Mouse (Mus musculus) kidney, adult 9 months (tissue): ENCODE measurements around the gene Csmd2.
"Not testable (repeated sequence)": the region's sequence is repeated elsewhere in the genome, so short reads cannot be mapped to it uniquely, and the experiment has no call there.

Experiments
- DNase-seq: peaks from one replicate; pipeline ENCODE4 v3.0.0; 2022

Csmd2 gene

DNA sequence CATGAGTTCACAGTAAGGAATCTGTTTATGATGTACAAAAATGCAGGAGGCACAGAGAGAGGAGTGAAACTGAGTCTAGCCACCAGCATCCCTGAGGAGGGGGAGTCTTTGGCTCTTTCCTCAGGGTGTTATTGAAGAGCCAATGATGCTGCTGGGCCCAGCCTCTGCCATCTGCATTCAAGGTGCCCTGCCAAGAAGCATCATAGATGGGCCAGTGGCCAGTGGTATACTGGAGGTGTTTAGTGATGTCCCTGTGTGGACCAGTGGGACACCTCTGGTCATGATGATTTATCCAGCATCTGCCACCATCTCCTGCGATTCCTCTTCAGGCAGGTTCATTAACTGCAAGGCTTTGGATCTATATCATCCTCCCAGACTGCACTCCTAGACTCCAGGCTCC, 61.1 kb downstream of the Csmd2 start:
- DNase-seq: no peak

DNA sequence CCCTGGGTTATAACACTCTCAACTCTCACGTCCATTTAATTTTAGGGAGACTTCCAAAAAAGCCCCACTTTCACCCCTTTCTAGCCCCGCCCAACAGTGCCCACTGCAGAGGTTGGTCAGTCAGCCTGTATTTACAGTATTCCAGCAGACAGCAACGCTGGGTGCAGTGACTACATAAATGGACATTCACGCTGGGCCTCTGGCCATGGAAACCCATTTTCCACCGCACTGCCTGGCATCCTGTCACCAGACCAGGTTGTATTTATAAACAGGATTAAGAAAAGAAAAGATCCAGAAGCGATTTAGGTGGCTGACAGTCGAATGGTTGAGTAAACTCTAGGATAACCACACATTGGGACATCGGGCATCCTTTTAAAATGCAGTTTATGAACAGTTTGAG, 65.0 kb downstream of the Csmd2 start:
- DNase-seq: no peak

GRCm38 (mm10) chr4:128061274-128061673, 73.6 kb downstream of the Csmd2 start:
- not testable (repeated sequence) for DNase-seq

DNA sequence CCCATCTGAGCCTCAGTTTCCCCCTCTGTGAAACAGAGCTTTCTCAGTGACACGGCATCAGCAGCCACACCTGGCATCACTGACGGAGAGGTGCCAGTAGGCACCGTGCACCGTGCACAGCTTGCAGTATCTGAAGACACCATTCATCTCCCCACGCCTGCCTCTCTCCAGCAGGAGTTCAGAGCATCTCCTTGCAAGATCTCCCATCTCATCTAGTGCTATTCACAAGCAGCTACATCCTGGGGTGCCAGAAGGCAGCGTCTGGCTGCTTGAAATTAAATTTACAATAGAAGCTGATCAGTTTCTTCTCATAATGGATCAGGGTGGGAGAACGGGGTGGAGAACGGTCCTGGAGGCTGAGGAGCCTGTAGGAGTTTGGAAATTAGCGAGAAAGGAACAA, 79.5 kb downstream of the Csmd2 start:
- no peak for DNase-seq

- DNase-seq: no peak
Observed at GRCm38 (mm10) chr4:128084466-128084865, 96.8 kb downstream of the Csmd2 start.

GRCm38 (mm10) chr4:128085096-128085495, 97.4 kb downstream of the Csmd2 start:
- no peak for DNase-seq

DNA sequence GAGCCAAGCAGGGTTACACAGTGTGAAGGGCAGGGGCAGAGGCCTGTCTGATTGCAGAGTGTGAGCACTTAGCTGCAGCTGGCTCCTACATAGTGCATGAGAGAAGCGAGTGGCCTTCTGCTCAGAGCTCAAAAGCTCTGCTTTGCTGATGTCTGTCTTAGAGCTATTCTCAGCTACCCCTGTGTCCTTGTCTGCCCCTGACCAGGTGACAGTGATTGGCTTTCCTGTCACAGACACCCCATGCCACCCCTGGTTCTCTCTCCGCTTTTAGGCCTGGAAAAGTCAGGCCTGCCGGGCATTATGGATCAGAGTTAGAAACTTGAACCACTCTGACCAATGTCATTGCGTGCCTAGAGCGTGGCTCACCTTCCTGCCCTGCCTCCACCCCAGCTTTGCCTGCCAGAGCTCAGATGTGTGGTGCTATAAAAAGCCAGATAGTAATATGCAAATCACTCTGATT, 99.5 kb downstream of the Csmd2 start:
- no peak for DNase-seq

- DNase-seq: no peak
Observed at GRCm38 (mm10) chr4:128087704-128088103, 100.0 kb downstream of the Csmd2 start.

- DNase-seq: no peak
Observed at GRCm38 (mm10) chr4:128088264-128088663, 100.6 kb downstream of the Csmd2 start.

GRCm38 (mm10) chr4:128091938-128092337, 104.3 kb downstream of the Csmd2 start:
- no peak for DNase-seq

- no peak for DNase-seq
Observed at GRCm38 (mm10) chr4:128099515-128099914, 111.9 kb downstream of the Csmd2 start.

DNA sequence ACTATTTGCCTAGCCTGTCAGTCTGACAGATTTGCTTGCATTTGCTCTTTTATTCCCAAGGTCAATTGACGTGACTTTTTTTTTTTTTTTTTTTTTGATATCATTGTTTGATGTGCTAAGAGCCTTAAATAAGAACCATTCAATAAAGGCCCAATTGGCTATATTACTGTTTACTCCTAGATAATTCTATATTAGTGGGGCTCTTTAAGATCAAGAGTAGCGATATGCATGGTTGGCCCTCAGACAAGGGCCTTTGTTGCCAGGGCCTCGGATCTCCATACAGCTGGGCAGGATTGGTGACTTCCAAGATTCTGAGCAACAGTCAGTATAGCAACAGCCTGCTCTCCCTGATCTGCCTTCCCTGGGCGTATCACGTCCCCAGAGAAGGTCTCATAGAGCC, 112.9 kb downstream of the Csmd2 start:
- no peak for DNase-seq

DNA sequence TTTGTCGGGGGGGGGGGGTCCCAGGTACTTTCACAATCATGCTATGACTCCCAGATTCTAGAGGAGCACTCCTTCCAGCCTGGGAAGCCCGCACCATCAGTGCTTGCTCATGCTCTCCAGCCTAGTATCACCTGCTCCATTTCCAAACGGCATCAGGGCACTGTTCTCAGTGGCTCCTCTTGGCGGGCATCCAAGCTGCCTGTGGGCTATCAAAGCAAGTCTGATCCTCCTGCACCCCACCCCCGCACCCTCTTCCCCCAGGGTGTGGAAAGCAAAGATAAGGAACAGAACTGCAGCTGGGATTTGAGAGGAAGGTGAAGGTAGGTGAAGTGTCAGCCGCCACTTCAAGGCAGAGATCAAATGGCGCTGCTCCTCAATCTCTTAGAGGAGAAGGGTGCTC, 128.7 kb downstream of the Csmd2 start:
- no peak for DNase-seq

- no peak for DNase-seq
Observed at GRCm38 (mm10) chr4:128123281-128123680, 135.6 kb downstream of the Csmd2 start.

DNA sequence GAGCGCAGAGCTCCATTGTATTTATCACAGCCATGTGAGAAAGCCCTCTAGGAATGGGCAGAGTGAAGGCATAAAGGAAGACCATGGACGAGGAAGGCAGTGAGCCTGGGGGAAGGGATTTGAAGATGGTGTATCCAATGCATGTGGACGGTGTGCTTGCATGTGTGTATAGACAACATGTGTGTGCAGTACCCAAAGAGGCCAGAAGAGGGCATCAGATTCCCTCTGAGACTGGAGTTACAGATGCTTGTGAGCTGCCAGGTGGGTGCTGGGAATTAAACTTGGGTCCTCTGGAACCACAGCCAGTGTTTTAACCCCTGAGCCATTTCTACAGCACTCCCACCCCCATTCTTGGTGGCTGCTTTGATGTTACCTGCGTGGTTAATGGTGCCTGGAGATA, 137.1 kb downstream of the Csmd2 start:
- no peak for DNase-seq

DNA sequence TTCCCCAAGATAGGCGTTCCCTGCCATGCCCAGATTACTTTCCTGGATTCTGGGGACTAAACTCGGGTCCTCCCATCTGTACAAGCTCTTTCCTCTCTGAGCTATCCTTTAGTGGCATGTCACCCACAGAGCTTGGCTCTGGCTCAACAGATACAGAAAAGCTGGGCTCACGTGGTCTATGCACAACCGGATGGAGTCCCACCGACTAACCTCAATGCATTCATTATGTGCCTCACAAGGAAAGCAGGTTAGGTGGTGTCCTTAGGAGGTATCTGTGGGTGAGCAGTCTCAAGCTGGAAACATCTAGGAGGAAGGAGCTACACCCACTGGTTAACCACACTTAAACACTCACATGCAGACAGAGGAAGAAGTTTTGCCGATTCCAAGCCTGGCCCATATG, 140.9 kb downstream of the Csmd2 start:
- no peak for DNase-seq

GRCm38 (mm10) chr4:128130611-128131142, 143.0 kb downstream of the Csmd2 start:
- no peak for DNase-seq

GRCm38 (mm10) chr4:128131666-128132065, 144.0 kb downstream of the Csmd2 start:
- no peak for DNase-seq

GRCm38 (mm10) chr4:128132876-128133646, 145.4 kb downstream of the Csmd2 start:
- DNase-seq: no peak

DNA sequence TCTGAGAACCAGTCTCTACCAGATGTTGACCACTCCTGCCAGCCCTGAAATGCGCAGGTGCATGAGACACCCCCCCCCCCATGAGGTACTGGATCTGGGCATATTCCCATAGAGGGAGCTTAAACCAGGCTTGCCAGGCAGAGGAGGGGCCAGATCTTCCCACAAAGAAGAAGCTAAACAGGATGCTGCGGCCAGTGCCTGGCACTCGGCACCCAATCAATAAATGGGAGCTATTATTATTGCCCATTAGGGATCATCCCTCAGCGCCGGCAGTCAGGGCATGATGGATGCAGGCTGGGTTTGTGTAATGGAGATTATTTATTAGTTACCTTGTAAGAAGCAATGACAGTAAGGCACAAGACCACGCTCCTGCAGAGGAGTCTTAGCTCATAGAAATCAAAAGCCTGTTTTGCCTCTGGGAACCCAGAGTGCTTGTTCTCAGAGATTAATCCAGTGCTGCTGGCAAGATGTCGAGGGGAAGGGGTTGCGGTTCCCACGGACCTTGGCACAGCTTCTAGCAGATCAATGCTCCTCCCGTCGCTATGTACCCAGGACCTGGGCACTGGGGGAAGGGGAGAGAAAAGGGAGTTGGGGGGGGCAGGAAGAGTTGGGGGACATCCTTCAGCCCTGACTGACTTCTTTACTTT, 146.8 kb downstream of the Csmd2 start:
- DNase-seq: no peak

DNA sequence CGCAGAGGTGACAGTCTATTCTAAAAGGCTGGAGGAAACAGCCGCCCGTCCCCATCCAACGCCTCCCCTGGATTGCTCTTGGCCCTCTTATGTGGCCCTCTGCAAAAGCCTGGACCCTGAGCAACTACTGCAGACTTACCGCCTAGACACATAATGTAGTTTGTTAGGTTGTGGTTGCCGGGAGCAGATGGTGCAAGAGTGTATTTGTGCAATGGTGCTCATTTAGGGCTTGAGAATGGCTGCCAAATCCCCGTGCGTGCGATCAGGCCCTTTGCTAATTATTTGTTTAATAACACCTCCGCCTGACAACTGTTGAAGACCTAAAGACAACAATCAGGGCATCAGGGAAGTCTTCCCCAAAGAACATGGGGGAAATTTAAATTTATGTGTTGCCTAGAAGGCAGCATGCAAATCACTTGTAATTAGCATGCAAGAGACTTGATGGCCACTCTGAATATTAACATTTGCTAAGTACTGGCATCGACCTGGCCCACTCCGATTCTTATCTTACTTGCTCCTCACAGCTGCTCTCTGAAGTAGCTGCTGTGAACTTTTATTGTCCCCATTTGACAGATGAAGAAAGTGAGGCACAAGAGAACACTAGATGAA, 147.5 kb downstream of the Csmd2 start:
- no peak for DNase-seq

GRCm38 (mm10) chr4:128139991-128140390, 152.3 kb downstream of the Csmd2 start:
- no peak for DNase-seq

- DNase-seq: no peak
Observed at GRCm38 (mm10) chr4:128141161-128142101, 153.8 kb downstream of the Csmd2 start.
